Mouse (Mus musculus) activated CD4-positive, CD25-positive, alpha-beta regulatory T cell, adult 4 months (primary cell): Measurements from ENCODE around the gene Dnmt3a. TPM values are rescaled to one million over a fixed set of nuclear protein-coding genes. Genes with fewer than 3 reads are reported as not detected.
A peak's percentile ranks its signal among the peaks of the same experiment; 100 is the strongest.

Experiments used
- ATAC-seq: one replicate; pipeline ENCODE4 v1.8.0; 2017
- polyA plus RNA-seq, 2 experiments: library from polyadenylated mRNA; unstranded; fragments of 100-300 nt; shearing (Covaris generic); gene quantifications; one replicate each; pipeline ENCODE4 v1.2.1; 2017

Dnmt3a gene
- polyA plus RNA-seq, 2 experiments from 2014 or later: 17.9 to 22.9 TPM

- peak; percentile 80 for ATAC-seq
Measured at GRCm38 (mm10) chr12:3855762-3856501, 50.1 kb downstream of the Dnmt3a start.

GRCm38 (mm10) chr12:3856748-3857147 lies 50.9 kb downstream of the Dnmt3a start:
- ATAC-seq: no peak

GRCm38 (mm10) chr12:3857231-3857630 lies 51.4 kb downstream of the Dnmt3a start:
- ATAC-seq: no peak

GRCm38 (mm10) chr12:3857773-3858172 lies 52.0 kb downstream of the Dnmt3a start:
- ATAC-seq: no peak

- ATAC-seq: no peak
Measured at GRCm38 (mm10) chr12:3858754-3859153, 52.9 kb downstream of the Dnmt3a start.

GRCm38 (mm10) chr12:3859545-3859944 lies 53.7 kb downstream of the Dnmt3a start:
- ATAC-seq: no peak

- ATAC-seq: no peak
Measured at GRCm38 (mm10) chr12:3860005-3860404, 54.2 kb downstream of the Dnmt3a start.

- no peak for ATAC-seq
Measured at GRCm38 (mm10) chr12:3861665-3862228, 55.9 kb downstream of the Dnmt3a start.

- ATAC-seq: peak; percentile 23
Measured at GRCm38 (mm10) chr12:3862253-3862652, 56.4 kb downstream of the Dnmt3a start.

- ATAC-seq: no peak
Measured at GRCm38 (mm10) chr12:3864208-3864607, 58.4 kb downstream of the Dnmt3a start.

- no peak for ATAC-seq
Measured at GRCm38 (mm10) chr12:3865594-3865993, 59.8 kb downstream of the Dnmt3a start.

- ATAC-seq: no peak
Measured at GRCm38 (mm10) chr12:3866654-3867370, 61.0 kb downstream of the Dnmt3a start.

GRCm38 (mm10) chr12:3868115-3868514 lies 62.3 kb downstream of the Dnmt3a start:
- ATAC-seq: no peak

GRCm38 (mm10) chr12:3868676-3869458 lies 63.1 kb downstream of the Dnmt3a start:
- no peak for ATAC-seq

- no peak for ATAC-seq
Measured at GRCm38 (mm10) chr12:3870024-3870423, 64.2 kb downstream of the Dnmt3a start.

- peak; percentile 74 for ATAC-seq
Measured at GRCm38 (mm10) chr12:3870859-3871462, 65.2 kb downstream of the Dnmt3a start.

- ATAC-seq: no peak
Measured at GRCm38 (mm10) chr12:3871637-3872036, 65.8 kb downstream of the Dnmt3a start.

GRCm38 (mm10) chr12:3872410-3873230 lies 66.8 kb downstream of the Dnmt3a start:
- ATAC-seq: peak; percentile 12

GRCm38 (mm10) chr12:3875474-3875873 lies 69.7 kb downstream of the Dnmt3a start:
- ATAC-seq: no peak

- ATAC-seq: no peak
Measured at GRCm38 (mm10) chr12:3877376-3877775, 71.6 kb downstream of the Dnmt3a start.

- ATAC-seq: no peak
Measured at GRCm38 (mm10) chr12:3881474-3881873, 75.7 kb downstream of the Dnmt3a start.
